Mouse (Mus musculus): ENCODE data around the gene Bmp6. TPM values are rescaled to one million over a fixed set of nuclear protein-coding genes. Genes with fewer than 3 reads are reported as not detected.

The Bmp6 gene
- total and polyA plus RNA-seq, 2 experiments from 2014 or later: 3.6 to 14.5 TPM

DNA sequence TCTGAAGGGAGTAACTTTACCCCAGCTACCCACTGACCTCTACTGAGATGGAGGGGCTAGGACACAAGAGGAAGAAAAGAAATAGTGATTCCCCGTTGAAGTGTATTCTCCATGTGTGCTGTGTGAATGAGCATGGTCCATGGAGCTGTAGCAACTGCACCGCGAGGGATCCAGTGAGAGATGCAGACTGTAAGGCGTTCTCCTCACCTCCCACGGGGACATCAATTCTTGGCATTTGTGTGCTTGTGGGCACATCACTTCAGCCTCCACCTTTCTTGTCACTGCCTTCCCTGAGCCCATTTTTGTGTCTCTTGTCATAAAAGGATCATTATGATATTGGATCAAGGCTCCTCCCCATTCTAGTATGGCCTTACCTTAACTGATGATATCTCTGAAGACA is 34.9 kb downstream of the Bmp6 start:
- WGBS: 99% methylated on average over 5 of the region's 5 CpGs
- H3K4me1 ChIP-seq (ENCODE audit: insufficient read depth, low read length): no peaks in the 10 kb centered on the region
- no peak overlapping the region for H3K27ac ChIP-seq (ENCODE audit: low read depth, low read length)
- H3K36me3 ChIP-seq (ENCODE audit: insufficient read depth, low read length): no peaks in the 10 kb centered on the region
- no peaks in the 10 kb centered on the region for H3K27me3 ChIP-seq (ENCODE audit: insufficient read depth, low read length)
- no peak overlapping the region for H3K4me2 ChIP-seq (ENCODE audit: low read depth, low read length, poor library complexity, severe bottlenecking)
- H3K4me3 ChIP-seq (ENCODE audit: low read depth, low read length): no peak overlapping the region
- H3K9me3 ChIP-seq (ENCODE audit: low read length): no peaks in the 10 kb centered on the region
- H3K9ac ChIP-seq (replicated peaks; ENCODE audit: low read length, poor library complexity, severe bottlenecking): no peak overlapping the region
- no peak for ATAC-seq (ENCODE audit: low FRiP score)
- DNase-seq (ENCODE audit: low spot score): no peak
- no peak for TF ChIP-seq CTCF (IDR thresholded peaks at IDR 0.05)

DNA sequence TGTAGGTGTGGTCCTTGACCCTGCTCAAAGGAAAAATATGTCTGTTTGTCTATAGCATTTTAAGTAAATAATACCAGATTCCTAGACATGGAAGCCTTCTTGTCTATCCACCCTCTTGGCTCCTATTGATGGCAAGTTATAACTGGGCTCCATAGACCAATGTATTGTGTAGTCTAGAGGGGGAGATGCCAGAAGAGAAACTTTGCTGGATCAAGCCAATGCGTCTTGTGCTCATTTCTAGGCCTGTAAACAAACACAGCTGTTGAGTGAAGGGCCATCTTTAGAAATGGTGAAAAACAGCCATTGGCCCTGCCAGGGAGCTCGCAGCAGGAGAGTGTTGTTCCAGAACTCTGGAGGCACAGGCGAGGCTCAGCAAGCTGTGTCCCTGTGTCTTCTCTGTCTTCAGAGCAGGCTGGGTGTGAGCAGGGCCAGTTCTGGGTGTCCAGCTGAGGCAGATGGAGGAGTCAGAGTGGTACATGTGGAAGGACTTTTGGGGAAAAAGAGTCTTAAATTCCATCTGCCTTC is 41.2 kb downstream of the Bmp6 start:
- no peak for TF ChIP-seq CTCF (IDR thresholded peaks at IDR 0.05)
- no peaks in the 10 kb centered on the region for H3K4me1 ChIP-seq (ENCODE audit: insufficient read depth, low read length)
- H3K9ac ChIP-seq (replicated peaks; ENCODE audit: low read length, poor library complexity, severe bottlenecking): no peak overlapping the region
- no peaks in the 10 kb centered on the region for H3K9me3 ChIP-seq (ENCODE audit: low read length)
- WGBS: 85% methylated on average over 3 of the region's 3 CpGs
- H3K4me2 ChIP-seq (ENCODE audit: low read depth, low read length, poor library complexity, severe bottlenecking): no peak overlapping the region
- no peaks in the 10 kb centered on the region for H3K36me3 ChIP-seq (ENCODE audit: insufficient read depth, low read length)
- no peak overlapping the region for H3K4me3 ChIP-seq (ENCODE audit: low read depth, low read length)
- H3K27ac ChIP-seq (ENCODE audit: low read depth, low read length): no peak overlapping the region
- no peak for DNase-seq (ENCODE audit: low spot score)
- no peak for ATAC-seq (ENCODE audit: low FRiP score)
- no peaks in the 10 kb centered on the region for H3K27me3 ChIP-seq (ENCODE audit: insufficient read depth, low read length)

DNA sequence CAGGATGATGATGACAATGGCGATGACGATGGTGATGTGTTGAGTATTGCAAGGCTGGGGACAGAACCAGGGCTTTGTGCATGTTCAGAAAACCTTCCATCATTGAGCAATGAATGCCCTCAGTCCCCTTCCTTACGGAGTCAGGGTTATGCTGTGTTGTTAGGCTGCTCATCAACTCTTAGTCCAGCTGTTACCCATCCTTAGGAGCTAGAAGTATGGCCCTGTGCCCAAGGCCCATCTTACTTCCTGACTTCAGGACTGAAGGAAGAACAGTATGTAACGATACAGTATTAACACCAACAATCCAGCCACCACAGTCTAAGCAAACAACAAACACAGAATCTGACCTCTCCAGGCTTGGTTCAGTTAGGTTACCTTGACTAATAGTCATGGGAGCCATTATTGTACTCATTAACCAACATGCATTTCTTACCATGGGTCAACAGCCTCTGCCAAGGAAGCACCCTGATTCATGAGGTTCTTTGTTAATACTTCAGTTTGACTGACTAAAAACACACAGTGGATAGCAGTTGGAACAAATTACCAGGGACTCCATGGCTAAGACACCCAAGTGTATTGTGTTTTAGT is 42.6 kb downstream of the Bmp6 start:
- Histone ChIP-seq H3K27ac (ENCODE audit: low read depth, low read length) (no peak overlapping the region), H3K9ac (replicated peaks; ENCODE audit: low read length, poor library complexity, severe bottlenecking) (no peak overlapping the region), H3K4me1 (ENCODE audit: insufficient read depth, low read length) (no peaks in the 10 kb centered on the region), H3K27me3 (ENCODE audit: insufficient read depth, low read length) (no peaks in the 10 kb centered on the region), H3K4me2 (ENCODE audit: low read depth, low read length, poor library complexity, severe bottlenecking) (no peak overlapping the region), H3K36me3 (ENCODE audit: insufficient read depth, low read length) (no peaks in the 10 kb centered on the region), H3K4me3 (ENCODE audit: low read depth, low read length) (no peak overlapping the region), H3K9me3 (ENCODE audit: low read length) (no peaks in the 10 kb centered on the region)
- ATAC-seq (ENCODE audit: low FRiP score): no peak
- TF ChIP-seq CTCF (IDR thresholded peaks at IDR 0.05): no peak
- WGBS: 89% methylated on average over 4 of the region's 4 CpGs
- no peak for DNase-seq (ENCODE audit: low spot score)

DNA sequence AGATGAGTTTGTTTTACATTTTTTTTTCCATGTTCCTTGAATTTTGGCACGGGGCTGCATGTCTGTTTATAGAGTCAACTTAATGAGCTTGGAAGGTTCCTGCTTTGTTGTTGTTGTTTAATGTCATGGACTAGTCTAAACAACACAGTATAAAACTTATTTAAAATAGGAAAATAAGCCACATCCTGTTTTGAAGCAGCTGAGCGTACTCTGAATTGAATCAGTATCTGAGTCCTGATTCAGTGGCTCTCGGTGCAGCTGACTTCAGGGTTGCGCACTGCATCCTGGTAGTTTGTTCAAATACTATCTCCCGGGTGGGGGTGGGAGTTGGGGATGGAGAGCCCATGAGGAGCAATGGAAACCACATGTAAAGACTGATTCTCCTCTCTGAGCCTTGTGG is 48.5 kb downstream of the Bmp6 start:
- no peak overlapping the region for H3K4me3 ChIP-seq (ENCODE audit: low read depth, low read length)
- ATAC-seq (ENCODE audit: low FRiP score): no peak
- no peak for DNase-seq (ENCODE audit: low spot score)
- H3K4me1 ChIP-seq (ENCODE audit: insufficient read depth, low read length): no peaks in the 10 kb centered on the region
- TF ChIP-seq CTCF (IDR thresholded peaks at IDR 0.05): no peak
- no peak overlapping the region for H3K9ac ChIP-seq (replicated peaks; ENCODE audit: low read length, poor library complexity, severe bottlenecking)
- WGBS: 84% methylated on average over 5 of the region's 5 CpGs
- no peaks in the 10 kb centered on the region for H3K9me3 ChIP-seq (ENCODE audit: low read length)
- H3K27me3 ChIP-seq (ENCODE audit: insufficient read depth, low read length): no peaks in the 10 kb centered on the region
- no peaks in the 10 kb centered on the region for H3K36me3 ChIP-seq (ENCODE audit: insufficient read depth, low read length)
- H3K27ac ChIP-seq (ENCODE audit: low read depth, low read length): no peak overlapping the region
- H3K4me2 ChIP-seq (ENCODE audit: low read depth, low read length, poor library complexity, severe bottlenecking): no peak overlapping the region

DNA sequence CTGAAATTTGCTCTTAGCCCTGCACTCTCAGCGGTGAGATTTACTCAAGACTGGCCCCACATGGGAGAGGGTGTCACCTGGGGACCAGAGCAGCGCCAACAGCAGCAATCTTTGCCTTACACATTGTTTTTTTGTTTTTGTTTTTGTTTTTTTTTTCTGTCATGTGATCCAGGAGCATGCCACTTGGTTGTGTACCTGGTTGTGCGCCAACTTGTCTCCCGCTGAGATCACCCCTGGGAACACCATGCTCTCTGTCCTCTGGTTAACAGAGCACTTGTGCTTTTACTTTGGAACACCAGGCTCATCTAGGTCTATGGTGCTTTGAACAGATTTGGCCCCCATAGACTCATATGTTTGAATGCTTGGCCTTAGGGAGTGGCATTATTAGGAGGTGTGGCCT is 50.1 kb downstream of the Bmp6 start:
- 86% methylated on average over 4 of the region's 4 CpGs for WGBS
- no peak for TF ChIP-seq CTCF (IDR thresholded peaks at IDR 0.05)
- Histone ChIP-seq H3K36me3 (ENCODE audit: insufficient read depth, low read length) (no peaks in the 10 kb centered on the region), H3K4me2 (ENCODE audit: low read depth, low read length, poor library complexity, severe bottlenecking) (no peak overlapping the region), H3K9me3 (ENCODE audit: low read length) (no peaks in the 10 kb centered on the region), H3K9ac (replicated peaks; ENCODE audit: low read length, poor library complexity, severe bottlenecking) (no peak overlapping the region), H3K4me1 (ENCODE audit: insufficient read depth, low read length) (no peaks in the 10 kb centered on the region), H3K4me3 (ENCODE audit: low read depth, low read length) (no peak overlapping the region), H3K27ac (ENCODE audit: low read depth, low read length) (no peak overlapping the region), H3K27me3 (ENCODE audit: insufficient read depth, low read length) (no peaks in the 10 kb centered on the region)
- ATAC-seq (ENCODE audit: low FRiP score) (no peak), DNase-seq (ENCODE audit: low spot score) (no peak)

DNA sequence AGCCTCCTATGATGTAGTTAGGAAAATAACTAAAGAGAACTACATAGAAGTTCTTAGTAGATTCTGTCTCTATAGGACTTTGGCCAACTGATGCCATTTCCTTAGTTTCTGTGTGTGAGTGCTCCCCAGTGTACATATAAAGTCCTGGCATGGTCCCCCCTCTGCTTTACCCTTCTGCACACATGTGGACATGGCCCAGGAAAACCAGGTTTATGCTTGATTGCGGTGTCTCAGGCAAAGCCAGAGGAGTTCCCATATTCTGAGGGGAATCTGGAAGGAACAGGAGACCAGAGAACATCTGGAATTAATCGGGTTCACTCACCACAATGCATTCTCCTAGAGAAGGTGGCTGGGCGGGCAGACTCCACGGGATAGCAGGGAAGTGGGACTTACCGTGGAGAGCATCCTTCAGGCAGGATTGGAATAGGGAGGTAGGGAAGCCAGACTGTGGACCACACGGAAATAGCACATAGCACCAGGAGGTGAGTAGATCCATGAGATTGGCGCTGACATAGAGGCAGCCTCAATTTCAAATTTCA is 52.2 kb downstream of the Bmp6 start:
- Histone ChIP-seq H3K27ac (ENCODE audit: low read depth, low read length) (no peak overlapping the region), H3K27me3 (ENCODE audit: insufficient read depth, low read length) (no peaks in the 10 kb centered on the region), H3K9ac (replicated peaks; ENCODE audit: low read length, poor library complexity, severe bottlenecking) (no peak overlapping the region), H3K4me2 (ENCODE audit: low read depth, low read length, poor library complexity, severe bottlenecking) (no peak overlapping the region), H3K4me1 (ENCODE audit: insufficient read depth, low read length) (no peaks in the 10 kb centered on the region), H3K4me3 (ENCODE audit: low read depth, low read length) (no peak overlapping the region), H3K9me3 (ENCODE audit: low read length) (no peaks in the 10 kb centered on the region), H3K36me3 (ENCODE audit: insufficient read depth, low read length) (no peaks in the 10 kb centered on the region)
- 85% methylated on average over 7 of the region's 7 CpGs for WGBS
- no peak for DNase-seq (ENCODE audit: low spot score)
- ATAC-seq (ENCODE audit: low FRiP score): no peak
- TF ChIP-seq CTCF (IDR thresholded peaks at IDR 0.05): no peak
